Mouse (Mus musculus) lung, postnatal 0 days (tissue): ENCODE measurements at regions not wholly inside any gene's neighbourhood (a gene's known extent, or its start where the extent isn't known, plus 50 kb on each side); places are given as distances from the start of the nearest gene placed in this dataset.
A peak's percentile ranks its signal among the peaks of the same experiment; 100 is the strongest.

Source experiments
- ATAC-seq: fragments of 200-750 bp; cut with Nextera tagmentation; 2 replicates; pipeline ENCODE4 v1.8.0; 2017; ENCODE audit warnings: moderate library complexity
- DNase-seq: peaks from one replicate; pipeline ENCODE4 v3.0.0-alpha.2; 2016; ENCODE audit warnings: low spot score
- H3K27ac ChIP-seq: fragments of 300-500 bp; sonication (generic); 2 replicates; pipeline ENCODE4 v1.5.1; 2014; ENCODE audit warnings: antibody characterized with exemption, mild to moderate bottlenecking, low read length, mixed read lengths
- H3K27me3 ChIP-seq: fragments of 300-500 bp; sonication (generic); replicated peaks from 2 replicates; pipeline ENCODE4 v1.6.1; 2014; ENCODE audit warnings: low read length, mixed read lengths; ENCODE audit not compliant: insufficient read depth
- H3K36me3 ChIP-seq: fragments of 300-500 bp; sonication (generic); 2 replicates; pipeline ENCODE4 v1.6.1; 2014; ENCODE audit warnings: low read length, mixed read lengths; ENCODE audit not compliant: insufficient read depth
- H3K4me1 ChIP-seq: fragments of 300-500 bp; sonication (generic); 2 replicates; pipeline ENCODE4 v1.6.1; 2014; ENCODE audit warnings: antibody characterized with exemption, low read depth, low read length, mixed read lengths; ENCODE audit not compliant: insufficient read depth
- H3K4me2 ChIP-seq: fragments of 300-500 bp; sonication (generic); replicated peaks from 2 replicates; pipeline ENCODE4 v1.6.1; 2014; ENCODE audit warnings: low read depth, mild to moderate bottlenecking, low read length, moderate library complexity, mixed read lengths
- H3K4me3 ChIP-seq: fragments of 300-500 bp; sonication (generic); 2 replicates; pipeline ENCODE4 v1.5.1; 2014; ENCODE audit warnings: low read depth, low read length
- H3K9ac ChIP-seq: fragments of 300-500 bp; sonication (generic); replicated peaks from 2 replicates; pipeline ENCODE4 v1.6.1; 2014; ENCODE audit warnings: low read depth, mild to moderate bottlenecking
- H3K9me3 ChIP-seq: fragments of 300-500 bp; sonication (generic); 2 replicates; pipeline ENCODE4 v1.6.1; 2016; ENCODE audit warnings: low read length, mixed read lengths
- CTCF ChIP-seq: IDR thresholded peaks from 2 replicates; pipeline ENCODE4 v1.5.1; 2016; ENCODE audit warnings: antibody characterized with exemption, mild to moderate bottlenecking
- EP300 ChIP-seq: IDR thresholded peaks from 2 replicates; pipeline ENCODE4 v1.6.1; 2016; ENCODE audit warnings: antibody characterized with exemption, mild to moderate bottlenecking, control low read depth
- WGBS: fragments of 180-500 bp; shearing (Covaris S2); extraction: QIAGEN DNeasy Blood & Tissue Kit; methylation state at CpG from one replicate; pipeline ENCODE4 v1.1.7; 2014; 5-methylcytosine and 5-hydroxymethylcytosine counted together

- no peak overlapping the region for H3K4me3 ChIP-seq
- no peaks in the 10 kb centered on the region for H3K36me3 ChIP-seq
- no peaks in the 10 kb centered on the region for H3K9me3 ChIP-seq
- no peak overlapping the region for H3K4me2 ChIP-seq
- 73% methylated on average over 16 of the region's 16 CpGs for WGBS
- H3K27ac ChIP-seq: no peak overlapping the region
- no peak overlapping the region for H3K9ac ChIP-seq
- TF ChIP-seq CTCF (no peak), EP300 (no peak)
- H3K27me3 ChIP-seq: no peaks in the 10 kb centered on the region
- ATAC-seq (no peak), DNase-seq (no peak)
- no peaks in the 10 kb centered on the region for H3K4me1 ChIP-seq
These were observed 189.6 kb downstream of the Mtx2 start for GRCm38 (mm10) chr2:75014994-75015728.

DNA sequence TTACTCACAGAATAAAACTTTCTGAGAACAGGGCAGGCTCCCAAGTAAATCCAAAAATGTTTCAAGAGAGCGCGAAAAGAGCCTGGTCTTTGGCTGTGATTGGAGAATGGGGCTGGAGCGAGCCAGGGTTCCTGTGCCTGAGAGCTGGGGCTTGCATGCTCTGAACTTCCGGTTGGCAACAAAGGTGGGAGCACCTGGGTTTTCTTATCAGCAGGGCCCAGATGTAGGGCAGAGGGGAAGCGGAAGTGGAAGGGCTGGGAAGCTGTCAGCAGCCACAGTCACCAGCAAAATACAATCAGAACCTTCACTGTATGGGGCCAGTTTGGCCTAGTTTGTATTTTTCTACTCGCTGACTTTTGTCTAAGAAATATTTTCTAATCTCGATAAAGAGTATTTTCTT, 193.9 kb downstream of the Mtx2 start:
- Histone ChIP-seq H3K36me3 (no peaks in the 10 kb centered on the region), H3K27ac (no peak overlapping the region), H3K4me2 (no peak overlapping the region), H3K9ac (no peak overlapping the region), H3K27me3 (no peaks in the 10 kb centered on the region), H3K4me3 (no peak overlapping the region), H3K9me3 (no peaks in the 10 kb centered on the region), H3K4me1 (no peaks in the 10 kb centered on the region)
- DNase-seq: peak; percentile 6
- TF ChIP-seq EP300 (peak; percentile 67), CTCF (no peak)
- WGBS: 44% methylated on average over 7 of the region's 7 CpGs
- ATAC-seq: no peak

DNA sequence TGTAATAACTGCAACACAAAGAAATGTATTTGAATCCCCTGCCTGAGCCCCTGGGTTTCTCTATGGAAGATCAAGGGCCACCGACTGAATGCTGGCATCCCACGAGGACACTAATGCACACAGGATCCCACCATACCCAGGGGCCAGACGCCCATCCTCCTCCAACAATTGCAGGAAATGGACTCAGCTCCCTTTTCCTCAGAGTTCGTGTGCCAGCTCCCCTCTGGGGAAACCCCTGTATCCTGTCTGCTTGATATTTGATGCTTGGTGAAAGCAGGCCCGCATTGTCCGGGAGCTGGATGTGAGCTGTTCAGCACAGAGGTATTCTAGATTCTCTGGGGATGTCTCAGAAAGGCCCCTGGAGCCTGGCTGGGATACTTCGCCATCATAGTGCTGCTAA, 196.0 kb downstream of the Mtx2 start:
- Histone ChIP-seq H3K4me2 (no peak overlapping the region), H3K27ac (no peak overlapping the region), H3K9me3 (no peaks in the 10 kb centered on the region), H3K36me3 (no peaks in the 10 kb centered on the region), H3K27me3 (no peaks in the 10 kb centered on the region), H3K4me3 (no peak overlapping the region), H3K4me1 (no peaks in the 10 kb centered on the region), H3K9ac (no peak overlapping the region)
- 50% methylated on average over 7 of the region's 7 CpGs for WGBS
- peak; percentile 85 for ATAC-seq
- TF ChIP-seq EP300 (peak; percentile 76), CTCF (no peak)
- peak; percentile 61 for DNase-seq

DNA sequence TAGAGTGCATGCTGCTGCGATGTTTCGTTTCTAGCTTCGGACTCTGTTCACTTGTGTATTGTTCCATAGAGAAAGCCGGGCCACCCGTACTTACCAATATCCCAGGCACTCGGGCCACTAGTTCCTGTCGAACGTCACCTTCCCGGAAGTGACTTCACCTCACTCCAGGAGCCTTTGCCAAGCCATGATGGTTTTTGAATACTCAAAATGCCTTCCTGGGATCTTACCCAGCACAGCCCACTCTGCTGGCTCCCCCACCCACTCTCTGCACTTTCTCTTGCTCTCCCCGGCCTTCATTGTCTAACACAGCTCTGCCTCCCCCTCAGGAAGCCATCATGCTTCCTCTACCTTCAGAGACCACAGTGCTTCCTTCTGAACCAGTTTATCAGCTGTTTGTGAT, 202.5 kb downstream of the Mtx2 start:
- Histone ChIP-seq H3K27me3 (no peaks in the 10 kb centered on the region), H3K4me2 (no peak overlapping the region), H3K27ac (no peak overlapping the region), H3K9ac (no peak overlapping the region), H3K36me3 (no peaks in the 10 kb centered on the region), H3K4me1 (no peaks in the 10 kb centered on the region), H3K9me3 (no peaks in the 10 kb centered on the region), H3K4me3 (no peak overlapping the region)
- DNase-seq (no peak), ATAC-seq (no peak)
- 74% methylated on average over 10 of the region's 10 CpGs for WGBS
- TF ChIP-seq CTCF (no peak), EP300 (no peak)

DNA sequence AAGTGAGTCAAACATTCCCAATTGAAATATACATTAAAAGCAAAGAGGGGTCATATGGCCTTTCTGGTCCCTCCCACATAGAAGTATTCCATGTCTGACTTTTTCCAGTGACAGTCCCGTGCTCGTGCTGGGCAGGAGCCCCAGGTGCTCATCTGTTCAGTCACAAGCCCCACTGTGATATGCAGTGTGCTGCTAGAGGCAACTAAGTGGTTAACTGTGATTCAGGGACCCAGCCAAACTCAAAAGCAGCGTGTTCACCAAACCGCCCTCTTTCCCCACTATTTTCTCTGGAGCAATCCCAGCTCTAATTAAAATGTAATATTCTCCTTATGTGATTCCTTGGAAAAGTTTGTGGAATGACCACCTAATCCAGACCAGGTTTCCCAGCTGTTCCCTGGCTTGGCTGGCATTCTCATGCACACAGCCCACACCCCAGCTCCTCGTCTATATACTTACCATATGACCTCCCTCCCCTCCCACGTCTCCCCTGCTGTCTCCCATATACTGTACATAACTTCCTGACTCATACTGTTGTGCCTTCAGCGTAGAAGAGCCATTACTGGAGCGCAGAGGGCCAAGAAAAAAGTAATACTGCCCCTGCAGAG, 203.6 kb downstream of the Mtx2 start:
- Histone ChIP-seq H3K36me3 (no peaks in the 10 kb centered on the region), H3K4me2 (no peak overlapping the region), H3K4me1 (no peaks in the 10 kb centered on the region), H3K4me3 (no peak overlapping the region), H3K9ac (no peak overlapping the region), H3K27me3 (no peaks in the 10 kb centered on the region), H3K9me3 (no peaks in the 10 kb centered on the region), H3K27ac (no peak overlapping the region)
- 50% methylated on average over 8 of the region's 8 CpGs for WGBS
- ATAC-seq (no peak), DNase-seq (no peak)
- no peak for TF ChIP-seq EP300
- TF ChIP-seq CTCF: no peak

- Histone ChIP-seq H3K36me3 (no peaks in the 10 kb centered on the region), H3K9ac (no peak overlapping the region), H3K9me3 (no peaks in the 10 kb centered on the region), H3K4me2 (no peak overlapping the region), H3K27me3 (no peaks in the 10 kb centered on the region), H3K4me1 (no peaks in the 10 kb centered on the region), H3K27ac (no peak overlapping the region), H3K4me3 (no peak overlapping the region)
- TF ChIP-seq EP300: no peak
- TF ChIP-seq CTCF: no peak
- DNase-seq (peak; percentile 41), ATAC-seq (no peak)
- WGBS: 44% methylated on average over 3 of the region's 3 CpGs
These were observed 209.1 kb downstream of the Mtx2 start for GRCm38 (mm10) chr2:75034708-75035107.
